Mouse (Mus musculus): ENCODE data around the gene Tmem130. TPM values are rescaled to one million over a fixed set of nuclear protein-coding genes. Genes with fewer than 3 reads are reported as not detected.
"Not testable (repeated sequence)": the region's sequence is repeated elsewhere in the genome, so short reads cannot be mapped to it uniquely, and the experiment has no call there.

Tmem130 gene
- 100 to 1,000 TPM; 189 to 201 TPM for total RNA-seq (2021)
- long read RNA-seq, experiment 1, transcript Tmem130-201 (8 exons, 2,805 nt), result major isoform, 254 of 356 reads
- long read RNA-seq, experiment 1, partial matches to known transcripts, result 91 of 356 reads
- long read RNA-seq, experiment 1, other reads (novel, unspliced or antisense), result 11 of 356 reads
- long read RNA-seq, experiment 2, transcript Tmem130-201 (8 exons, 2,805 nt), result major isoform, 133 of 227 reads
- long read RNA-seq, experiment 2, partial matches to known transcripts, result 19 of 227 reads
- long read RNA-seq, experiment 2, other reads (novel, unspliced or antisense), result 75 of 227 reads

GRCm38 (mm10) chr5:144761161-144761868 is at the start of gene Tmem130:
TSS of gene Tmem130 (minus strand) at chr5:144761818.
- DNase-seq (ENCODE audit: low spot score in 2 of 2), result peak; percentile 82 to 88

GRCm38 (mm10) chr5:144806931-144807330 is 45.3 kb upstream of the Tmem130 start:
- DNase-seq (ENCODE audit: low spot score in 2 of 2), result no peak

GRCm38 (mm10) chr5:144804181-144804580 is 42.6 kb upstream of the Tmem130 start:
- no peak for DNase-seq (ENCODE audit: low spot score in 2 of 2)

GRCm38 (mm10) chr5:144803066-144803465 is 41.4 kb upstream of the Tmem130 start:
- no peak for DNase-seq (ENCODE audit: low spot score in 2 of 2)

GRCm38 (mm10) chr5:144797116-144797515 is 35.5 kb upstream of the Tmem130 start:
- no peak for DNase-seq (ENCODE audit: low spot score in 2 of 2)

GRCm38 (mm10) chr5:144794687-144795086 is 33.1 kb upstream of the Tmem130 start:
- DNase-seq (ENCODE audit: low spot score in 2 of 2), result peak; percentile 26 to 52

- DNase-seq (ENCODE audit: low spot score in 2 of 2), result no peak
Observed at GRCm38 (mm10) chr5:144793374-144793773, 31.8 kb upstream of the Tmem130 start.

GRCm38 (mm10) chr5:144786464-144786863 is 24.8 kb upstream of the Tmem130 start:
- no peak for DNase-seq (ENCODE audit: low spot score in 2 of 2)

GRCm38 (mm10) chr5:144780654-144781053 is 19.0 kb upstream of the Tmem130 start:
- no peak for DNase-seq (ENCODE audit: low spot score in 2 of 2)

GRCm38 (mm10) chr5:144773231-144773630 is 11.6 kb upstream of the Tmem130 start:
- no peak for DNase-seq (ENCODE audit: low spot score in 2 of 2)

GRCm38 (mm10) chr5:144769067-144769482 is 7.5 kb upstream of the Tmem130 start:
- no peak for DNase-seq (ENCODE audit: low spot score in 2 of 2)

GRCm38 (mm10) chr5:144767911-144768841 is 6.6 kb upstream of the Tmem130 start:
- DNase-seq (ENCODE audit: low spot score in 2 of 2), result peak; percentile 88 to 90

- not testable (repeated sequence) for DNase-seq (ENCODE audit: low spot score in 2 of 2)
Observed at GRCm38 (mm10) chr5:144767106-144767798, 5.6 kb upstream of the Tmem130 start, which contains the start of gene Trrap. TSS of gene Trrap (plus strand) at chr5:144767732.

- no peak for DNase-seq (ENCODE audit: low spot score in 2 of 2)
Observed at GRCm38 (mm10) chr5:144766646-144767045, 5.0 kb upstream of the Tmem130 start.

- no peak for DNase-seq (ENCODE audit: low spot score in 2 of 2)
Observed at GRCm38 (mm10) chr5:144766026-144766425, 4.4 kb upstream of the Tmem130 start.

- peak; percentile 46 to 60 for DNase-seq (ENCODE audit: low spot score in 2 of 2)
Observed at GRCm38 (mm10) chr5:144758422-144758821, 3.2 kb downstream of the Tmem130 start.

- DNase-seq (ENCODE audit: low spot score in 2 of 2), result no peak
Observed at GRCm38 (mm10) chr5:144757402-144757801, 4.2 kb downstream of the Tmem130 start.

- DNase-seq (ENCODE audit: low spot score in 2 of 2), result no peak
Observed at GRCm38 (mm10) chr5:144755191-144755590, 6.4 kb downstream of the Tmem130 start.

GRCm38 (mm10) chr5:144753041-144753440 is 8.6 kb downstream of the Tmem130 start:
- peak; percentile 74 to 75 for DNase-seq (ENCODE audit: low spot score in 2 of 2)

GRCm38 (mm10) chr5:144752432-144752831 is 9.2 kb downstream of the Tmem130 start:
- DNase-seq (ENCODE audit: low spot score in 2 of 2), result no peak

GRCm38 (mm10) chr5:144737101-144737500 is 24.5 kb downstream of the Tmem130 start:
- no peak for DNase-seq (ENCODE audit: low spot score in 2 of 2)
